Mouse (Mus musculus) embryo, embryonic 11 days (tissue): Measurements from ENCODE around the gene Fank1.

Experiments used
- DNase-seq: peaks from one replicate; pipeline ENCODE4 v3.0.0-alpha.2; 2015

The Fank1 gene

GRCm38 (mm10) chr7:133911881-133912280 is 135.2 kb downstream of the Fank1 start:
- no peak for DNase-seq

DNA sequence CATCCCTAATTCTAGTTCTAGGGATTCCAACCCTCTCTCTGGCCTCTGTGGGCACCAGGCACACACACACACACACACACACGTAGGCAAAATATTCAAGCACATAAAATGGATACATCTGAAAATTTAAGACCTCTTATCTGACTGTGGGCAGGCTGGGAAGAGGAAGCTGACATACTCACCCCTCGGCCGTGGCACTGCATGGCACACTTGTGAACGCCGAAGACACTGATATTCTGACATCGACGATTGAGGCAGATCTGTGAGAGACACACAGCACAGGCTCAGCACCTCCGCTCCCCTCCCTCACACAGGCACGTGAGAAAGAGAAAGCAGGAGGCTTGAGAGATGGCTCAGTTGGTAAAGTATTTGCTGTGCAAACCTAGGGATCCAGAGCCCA is 139.6 kb downstream of the Fank1 start:
- DNase-seq = no peak

GRCm38 (mm10) chr7:133919306-133919705 is 142.6 kb downstream of the Fank1 start:
- DNase-seq = no peak

DNA sequence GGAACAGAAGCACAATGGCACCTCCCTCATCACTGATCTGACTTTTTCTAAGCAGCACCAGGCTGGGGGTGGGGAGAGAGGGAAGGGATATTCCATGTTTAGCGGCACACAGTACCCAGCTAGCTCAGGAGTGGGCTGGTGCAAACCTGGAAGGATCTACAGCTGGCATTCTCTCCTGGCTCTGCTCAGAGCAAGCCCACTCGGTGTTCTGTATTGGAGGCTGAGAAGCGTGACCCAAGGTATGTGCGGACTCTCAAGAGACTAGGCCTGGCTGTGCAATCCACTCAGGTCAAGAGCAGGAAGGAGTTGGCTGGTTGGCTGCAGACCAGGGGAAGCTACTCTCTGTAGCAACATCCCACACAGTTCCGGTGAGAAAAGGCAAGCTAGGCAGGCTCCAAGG is 143.3 kb downstream of the Fank1 start:
- DNase-seq = no peak

DNA sequence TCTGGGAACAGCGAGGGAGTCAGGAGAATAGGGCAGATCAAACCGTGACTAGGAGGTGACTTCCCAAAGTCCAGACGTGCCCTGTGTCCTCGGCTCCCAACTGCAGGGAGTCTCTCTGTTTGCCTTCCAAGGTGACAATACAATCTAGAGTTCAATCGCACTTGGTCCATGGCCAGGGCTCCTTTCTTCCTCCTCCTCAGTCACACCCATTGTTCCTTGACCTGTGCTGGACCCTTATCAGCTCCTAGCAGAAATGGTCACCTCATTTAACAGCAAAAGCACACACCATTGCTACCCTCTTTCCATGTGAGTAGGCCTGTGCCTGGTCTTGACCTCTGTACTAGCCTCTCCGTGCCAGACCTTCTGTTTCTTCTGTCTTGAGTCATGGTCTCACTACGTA is 144.1 kb downstream of the Fank1 start:
- no peak for DNase-seq

GRCm38 (mm10) chr7:133921291-133921690 is 144.6 kb downstream of the Fank1 start:
- DNase-seq = no peak

GRCm38 (mm10) chr7:133923994-133924393 is 147.3 kb downstream of the Fank1 start:
- no peak for DNase-seq

DNA sequence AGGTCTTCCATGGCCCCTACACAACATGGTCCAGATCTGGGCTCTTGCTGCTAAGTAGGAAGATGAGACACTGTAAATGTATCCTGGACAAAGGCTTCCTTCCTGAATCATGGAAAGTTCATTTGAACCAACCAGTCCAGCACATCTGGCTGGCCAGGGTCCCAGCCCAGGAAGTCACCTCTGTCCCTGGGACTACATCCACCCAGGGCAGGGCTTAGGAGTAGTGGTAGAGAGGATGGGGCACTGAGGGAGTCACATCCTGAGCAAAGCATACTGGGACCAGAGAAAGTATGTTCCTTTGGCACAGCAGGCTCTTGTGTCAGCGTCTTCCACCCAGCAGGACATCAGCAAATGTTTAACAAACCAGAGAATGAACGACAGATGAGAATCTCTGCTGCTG is 149.1 kb downstream of the Fank1 start:
- no peak for DNase-seq

DNA sequence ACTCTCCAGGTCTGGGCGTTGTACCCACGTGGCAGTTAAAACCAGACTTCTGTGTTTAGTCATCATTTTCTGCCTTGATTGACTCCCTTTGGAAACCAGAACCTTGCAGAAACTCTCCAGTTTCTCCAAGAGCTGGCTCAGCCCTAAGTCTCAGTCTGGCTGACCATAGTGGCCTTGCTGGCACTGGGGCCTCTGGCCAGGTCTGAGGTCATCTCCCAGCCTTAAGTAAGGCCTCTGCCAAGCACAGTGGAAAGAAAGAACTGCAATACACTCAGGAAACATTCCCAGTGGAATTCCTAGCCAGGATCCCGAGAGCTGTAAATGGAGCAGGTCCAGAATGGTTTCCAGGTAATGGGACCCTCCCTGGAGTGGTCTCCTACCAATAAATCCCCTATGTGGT is 152.3 kb downstream of the Fank1 start:
- no peak for DNase-seq
